Mouse (Mus musculus) Patski (cell line): ENCODE results near the gene Ktn1. TPM values are rescaled to one million over a fixed set of nuclear protein-coding genes. Genes with fewer than 3 reads are reported as not detected.

ENCODE experiments used
- ATAC-seq: fragments of 100-300 bp; one replicate; pipeline ENCODE4 v1.8.0; 2021
- CTCF ChIA-PET: fragments of 350-600 bp; sonication (Branson Sonifier 250); formaldehyde crosslinking; loops from one replicate; lab custom pipeline; 2022; ENCODE audit warnings: inconsistent platforms; lab: Charles Lee
- POLR2A ChIA-PET: fragments of 350-600 bp; sonication (Branson Sonifier 250); formaldehyde crosslinking; loops from one replicate; lab custom pipeline; 2022; ENCODE audit warnings: antibody characterized with exemption, inconsistent platforms; lab: Charles Lee
- DNase-seq: peaks from one replicate; pipeline ENCODE4 v3.0.0-alpha.2; 2011; ENCODE audit warnings: low read depth, low spot score
- H3K27me3 ChIP-seq: fragments of 371-371 bp; one replicate; pipeline ENCODE4 v1.5.1; 2021
- CTCF ChIP-seq: fragments of 100-300 bp; IDR thresholded peaks from one replicate; pipeline ENCODE4 v1.5.1; 2021
- in situ Hi-C: fragments of 300-500 bp; cut with MboI; formaldehyde crosslinking; loops from 3 replicates; pipeline ENCODE4 v1.11.1; 2018; ENCODE audit warnings: low pct_unique_long_range_greater_than_20kb, mixed read lengths
- polyA plus RNA-seq: library from polyadenylated mRNA; unstranded; gene quantifications from one replicate; pipeline ENCODE4 v1.2.3, GENCODE M21; 2021

Ktn1 gene
- polyA plus RNA-seq, 1 experiment from 2014 or later = 92.3 TPM

DNA sequence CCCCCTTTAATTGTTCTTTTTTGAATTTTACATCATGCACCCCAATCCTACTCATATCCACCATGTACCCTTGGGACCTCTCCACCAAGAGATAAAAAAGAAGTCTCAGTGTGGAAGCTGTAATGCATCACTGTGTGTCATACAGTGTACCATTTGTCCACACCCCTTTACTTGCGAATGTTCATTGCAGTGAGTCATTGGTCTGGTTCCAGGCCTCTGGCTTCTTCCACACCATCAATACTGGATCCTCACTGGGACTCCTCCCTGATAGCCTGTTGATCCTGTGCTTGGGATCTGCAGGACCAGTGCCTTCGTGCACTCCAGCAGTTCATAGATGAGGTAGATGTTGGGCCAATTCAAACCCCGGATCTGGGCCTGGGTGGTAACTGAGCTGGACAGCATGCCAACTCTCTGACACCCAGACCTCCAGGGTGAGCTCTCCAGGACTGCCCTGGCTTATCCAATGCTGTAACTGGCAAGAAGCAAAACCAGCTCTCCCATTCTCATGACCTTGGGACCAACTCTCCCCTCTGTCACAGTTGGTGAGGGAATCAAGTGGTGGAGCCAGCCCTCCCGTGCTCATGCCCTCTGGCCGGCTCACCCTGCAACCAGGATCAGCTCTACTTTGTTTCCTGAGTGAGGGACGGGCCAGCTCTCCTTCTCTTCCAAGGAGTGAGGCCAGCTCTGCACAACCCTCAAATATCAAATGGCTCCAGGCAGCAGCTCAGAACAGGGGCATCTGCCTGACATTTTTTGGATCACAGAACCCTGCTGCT is 128.2 kb downstream of the Ktn1 start:
- in situ Hi-C loops = no loop called here
- ChIA-PET CTCF (no interaction called here), POLR2A (no interaction called here)
- no peaks in the 10 kb centered on the region for H3K27me3 ChIP-seq
- TF ChIP-seq CTCF = no peak
- DNase-seq = no peak
- no peak for ATAC-seq

DNA sequence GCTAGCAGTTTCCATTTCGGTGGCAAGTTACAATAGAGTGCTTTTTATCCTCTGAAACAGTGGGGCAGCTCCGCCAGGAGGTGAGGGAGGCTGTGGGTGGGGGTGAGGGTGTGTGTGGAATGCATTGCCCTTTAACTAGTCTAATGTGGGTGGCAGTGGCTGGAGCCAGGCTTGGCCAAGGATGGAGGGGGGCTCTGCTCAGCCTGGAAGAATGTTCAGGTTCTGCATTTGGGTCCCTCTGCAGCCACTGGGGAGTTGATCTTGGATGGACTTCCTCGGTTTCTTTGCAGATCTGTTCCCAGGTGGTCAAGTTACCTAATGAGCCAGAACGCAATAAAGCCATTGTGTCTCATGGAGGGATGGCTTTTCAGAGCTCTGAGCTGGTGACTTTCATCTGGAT is 137.9 kb downstream of the Ktn1 start:
- no peak for TF ChIP-seq CTCF
- no peaks in the 10 kb centered on the region for H3K27me3 ChIP-seq
- no peak for DNase-seq
- POLR2A ChIA-PET = interaction anchor here (0.6 kb wide), 1 partner anchor 217 kb away, joined by 4 read pairs; no protein-coding TSS in a partner anchor
- CTCF ChIA-PET = no interaction called here
- in situ Hi-C loops = no loop called here
- ATAC-seq = no peak

Other genes starting within 250 kb of the Ktn1 start
- gene Dlgap5, start 230.0 kb upstream of the Ktn1 start, polyA plus RNA-seq = 38.3 TPM
- gene Fbxo34, start 198.0 kb upstream of the Ktn1 start, polyA plus RNA-seq = 23.0 TPM
- gene Atg14, start 77.8 kb upstream of the Ktn1 start, polyA plus RNA-seq = 11.9 TPM